Mouse (Mus musculus) urinary bladder, postnatal 25 days (tissue): ENCODE data around the gene Frrs1l.

Experiments used
- DNase-seq: peaks from one replicate; pipeline ENCODE4 v3.0.0; 2022; ENCODE audit warnings: low spot score

Frrs1l gene

GRCm38 (mm10) chr4:56990215-56990584 is at the start of gene Frrs1l:
Gene Frrs1l (minus strand): TSS chr4:56990391.
- no peak for DNase-seq

- no peak for DNase-seq
Observed at GRCm38 (mm10) chr4:57039127-57040031, 49.2 kb upstream of the Frrs1l start.

- DNase-seq = no peak
Observed at GRCm38 (mm10) chr4:57037554-57037953, 47.4 kb upstream of the Frrs1l start.

- no peak for DNase-seq
Observed at GRCm38 (mm10) chr4:57034169-57034568, 44.0 kb upstream of the Frrs1l start.

- no peak for DNase-seq
Observed at GRCm38 (mm10) chr4:57031440-57031839, 41.2 kb upstream of the Frrs1l start.

DNA sequence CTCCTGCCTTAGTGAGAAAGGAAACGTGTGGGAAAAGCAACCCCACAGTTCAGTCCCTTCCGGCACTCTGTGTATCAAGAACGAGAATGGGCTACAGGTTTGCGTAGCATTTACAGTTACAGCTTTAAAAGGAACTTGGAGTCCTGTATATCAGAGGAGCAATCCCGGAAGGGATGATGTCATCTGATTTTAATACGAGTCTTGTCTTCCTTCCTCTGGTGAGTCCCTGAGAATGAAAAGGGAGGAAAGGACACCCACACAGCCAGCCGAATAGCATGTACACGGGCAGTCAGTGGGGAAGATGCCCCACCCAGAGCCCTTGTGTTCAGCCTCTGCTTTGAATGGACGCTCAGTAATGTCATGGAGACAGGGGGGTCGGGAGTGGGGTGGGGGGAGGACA is 37.8 kb upstream of the Frrs1l start:
- DNase-seq = no peak

DNA sequence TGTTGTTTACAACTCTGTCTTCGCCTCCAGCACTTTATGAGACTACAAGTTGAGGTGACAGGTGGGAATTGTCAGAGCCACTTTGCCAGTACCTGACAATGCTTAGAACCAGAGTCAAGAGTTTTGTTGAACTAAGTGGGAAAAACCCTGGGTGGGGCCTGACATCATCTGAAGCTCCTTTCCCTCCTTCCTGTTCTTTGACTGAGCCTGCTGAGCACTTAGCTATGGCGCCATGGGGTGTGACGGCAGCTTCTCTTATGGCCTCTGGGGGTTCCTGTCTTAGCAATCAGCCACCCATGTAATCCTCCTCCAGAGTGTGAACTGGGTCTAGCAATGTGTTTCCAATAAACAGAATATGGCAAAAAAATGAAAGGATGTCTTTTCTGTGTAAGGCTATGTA is 33.3 kb upstream of the Frrs1l start:
- no peak for DNase-seq

- DNase-seq = no peak
Observed at GRCm38 (mm10) chr4:57021288-57021687, 31.1 kb upstream of the Frrs1l start.

DNA sequence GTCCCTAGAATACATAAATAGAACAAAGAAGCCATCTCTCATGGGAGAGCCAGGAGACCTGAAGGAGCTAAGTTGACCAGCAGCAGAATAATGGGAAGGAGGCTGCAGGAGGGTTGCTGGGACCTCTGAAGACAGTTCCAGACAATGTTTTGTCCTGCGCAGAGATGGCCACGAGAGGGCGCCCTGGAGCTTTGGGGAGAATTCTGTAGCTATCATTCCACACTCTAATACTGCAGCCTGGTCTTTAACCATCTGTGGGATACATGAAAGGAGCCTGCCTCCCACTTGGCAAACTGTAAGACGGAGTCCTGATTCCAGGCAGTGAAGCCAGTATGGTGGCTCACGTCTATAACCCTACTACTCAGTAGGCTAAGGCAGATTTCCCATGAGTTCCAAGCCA is 27.0 kb upstream of the Frrs1l start:
- peak; percentile 78 for DNase-seq

DNA sequence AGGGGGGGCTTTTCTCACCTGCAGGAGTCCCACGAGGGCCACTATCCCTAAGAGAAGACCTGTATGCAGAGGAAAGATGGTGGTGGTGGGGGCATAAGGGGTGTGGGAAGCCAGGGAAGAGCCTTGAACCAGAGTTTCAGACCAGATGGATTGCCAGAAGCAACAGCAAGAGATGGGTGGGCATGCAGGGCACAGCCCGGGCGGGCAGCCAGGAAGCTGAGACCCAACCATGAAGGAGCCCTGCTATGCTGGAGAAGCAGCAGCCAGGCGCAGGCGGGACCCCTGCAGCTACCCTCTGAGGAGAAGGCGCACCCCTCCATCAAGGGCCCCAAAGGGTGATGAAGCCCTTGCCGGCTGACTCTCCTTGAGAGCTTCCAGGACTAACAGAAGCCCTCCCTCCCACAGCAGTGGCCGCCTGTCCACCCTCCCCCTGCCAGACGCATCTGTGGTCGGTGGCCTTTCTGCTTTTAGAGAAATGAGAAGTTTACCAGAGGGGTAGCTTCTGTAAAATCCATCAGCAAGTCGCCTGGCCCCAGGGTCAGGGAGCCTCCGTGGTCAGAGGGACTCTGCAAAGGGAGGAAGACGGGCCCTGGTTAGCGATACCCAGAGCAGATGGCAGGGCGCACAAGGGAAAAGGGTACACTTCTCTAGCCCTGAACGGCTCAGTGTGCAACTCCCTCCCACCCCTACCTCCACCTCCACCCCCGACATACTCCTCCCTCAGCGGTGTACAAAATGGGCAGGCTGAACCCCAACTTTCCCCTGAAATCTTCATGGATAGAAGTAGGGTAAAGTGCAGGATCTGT is 26.4 kb upstream of the Frrs1l start:
- DNase-seq = no peak

- no peak for DNase-seq
Observed at GRCm38 (mm10) chr4:57015032-57015431, 24.8 kb upstream of the Frrs1l start.

- DNase-seq = no peak
Observed at GRCm38 (mm10) chr4:57011454-57012046, 21.4 kb upstream of the Frrs1l start.

DNA sequence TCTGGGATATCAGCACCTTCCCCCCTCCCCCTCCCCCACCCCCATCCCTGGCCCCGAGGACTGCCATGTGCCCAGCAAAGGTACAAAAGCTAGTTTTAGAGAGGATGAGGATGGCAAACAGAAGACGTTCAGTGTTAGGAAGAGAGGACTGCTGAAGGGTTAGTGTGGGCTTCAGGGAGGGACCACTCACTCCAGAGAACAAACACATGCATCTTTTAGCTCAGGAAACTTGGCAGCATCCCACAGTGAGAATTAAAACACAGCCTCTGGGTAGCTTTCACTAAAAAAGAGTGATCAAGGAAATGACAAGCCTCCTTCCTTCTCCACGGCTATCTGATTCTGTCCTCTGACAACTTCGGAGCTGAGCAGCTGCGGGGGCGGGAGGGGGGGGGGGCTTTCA is 20.7 kb upstream of the Frrs1l start:
- no peak for DNase-seq

DNA sequence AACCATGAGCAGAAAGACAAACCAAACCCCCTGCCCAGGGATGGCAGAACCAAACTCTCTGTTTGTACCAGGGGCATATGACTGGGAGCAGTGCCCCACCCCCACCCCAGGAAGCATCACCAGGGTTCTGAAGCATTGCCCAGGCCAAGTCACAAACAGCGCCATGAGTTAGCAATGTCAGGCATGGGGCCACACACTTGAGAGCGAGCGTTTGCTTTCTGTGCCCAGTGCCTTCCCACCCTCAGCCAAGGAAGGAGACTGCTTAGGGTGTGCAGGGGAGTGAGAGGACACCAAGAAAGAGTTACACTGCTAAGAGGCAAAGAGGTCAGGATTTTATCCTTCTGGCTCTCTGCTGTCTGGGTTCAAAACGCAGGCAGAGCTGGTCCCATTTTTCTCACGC is 20.2 kb upstream of the Frrs1l start:
- DNase-seq = no peak

- no peak for DNase-seq
Observed at GRCm38 (mm10) chr4:57007717-57008116, 17.5 kb upstream of the Frrs1l start.

- DNase-seq = no peak
Observed at GRCm38 (mm10) chr4:57005011-57005410, 14.8 kb upstream of the Frrs1l start.

- DNase-seq = no peak
Observed at GRCm38 (mm10) chr4:57003886-57004285, 13.7 kb upstream of the Frrs1l start.

DNA sequence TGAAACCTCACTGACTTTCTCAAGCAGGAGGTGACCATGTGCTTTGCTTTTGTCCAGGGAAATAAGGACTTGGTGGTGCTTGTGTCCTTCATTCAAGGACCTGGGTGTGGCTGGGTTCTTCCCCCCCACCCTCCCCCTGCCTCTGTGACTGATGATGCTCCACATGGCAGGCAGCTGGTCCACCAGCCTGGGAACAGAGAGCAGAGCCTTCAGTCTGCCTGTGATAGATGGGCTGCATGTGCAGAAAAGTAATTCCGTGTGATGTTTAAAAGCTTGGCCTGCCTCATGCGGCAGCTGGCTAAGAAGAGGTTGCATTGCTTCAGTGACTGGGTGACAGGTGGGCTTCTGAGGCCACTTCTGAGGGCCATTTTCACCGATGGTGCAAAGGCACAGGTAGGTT is 12.6 kb upstream of the Frrs1l start:
- DNase-seq = no peak

DNA sequence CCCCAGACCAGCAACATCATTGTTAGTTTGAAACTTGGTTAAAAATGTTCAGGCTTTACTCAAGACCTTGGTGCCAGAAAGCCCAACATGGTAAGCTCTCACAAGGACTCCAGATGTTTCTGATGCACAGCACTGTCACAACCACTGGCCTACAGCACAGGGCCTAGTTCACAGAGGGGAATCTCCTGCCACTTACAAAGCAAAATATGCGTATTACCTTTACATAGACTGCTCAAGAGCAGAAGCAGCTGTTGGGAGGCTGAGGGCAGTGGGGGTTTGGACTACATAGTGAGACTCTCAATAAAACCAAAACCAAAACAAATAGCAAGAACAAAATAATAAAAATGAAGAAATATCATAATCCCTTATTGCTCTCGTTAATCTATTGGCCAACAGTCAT is 11.2 kb upstream of the Frrs1l start:
- no peak for DNase-seq

DNA sequence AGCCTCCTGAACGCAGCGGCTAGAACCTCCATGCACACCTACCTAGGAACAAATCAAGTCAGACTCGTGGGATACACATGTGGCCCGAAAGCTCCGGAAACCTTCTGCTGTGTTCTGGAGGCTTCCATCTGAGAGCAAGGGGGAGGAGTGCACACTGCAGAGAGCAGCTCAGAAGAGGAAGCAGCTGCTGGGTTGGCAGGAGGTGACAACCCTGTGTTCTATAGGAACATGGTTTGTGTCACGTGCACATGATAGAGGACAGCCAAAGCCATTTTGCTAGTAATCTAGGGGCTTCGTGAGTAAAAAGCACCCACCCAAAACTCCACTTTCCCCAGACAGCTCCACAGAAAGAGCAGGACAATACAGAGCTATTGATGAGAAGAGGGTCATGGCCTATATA is 3.1 kb upstream of the Frrs1l start:
- DNase-seq = no peak

GRCm38 (mm10) chr4:56991951-56992350 is 1.8 kb upstream of the Frrs1l start:
- DNase-seq = no peak

GRCm38 (mm10) chr4:56989431-56990214 is 568 bp downstream of the Frrs1l start:
- DNase-seq = no peak
